Mouse (Mus musculus) heart, postnatal 0 days (tissue): Measurements from ENCODE around the gene Tef.

Experiments
- CTCF ChIP-seq: IDR thresholded peaks from 2 replicates; pipeline ENCODE4 v1.5.1; 2016; ENCODE audit warnings: antibody characterized with exemption, control low read depth, low read depth
- EP300 ChIP-seq: IDR thresholded peaks from 2 replicates; pipeline ENCODE4 v1.6.1; 2016; ENCODE audit warnings: antibody characterized with exemption, low read depth

DNA sequence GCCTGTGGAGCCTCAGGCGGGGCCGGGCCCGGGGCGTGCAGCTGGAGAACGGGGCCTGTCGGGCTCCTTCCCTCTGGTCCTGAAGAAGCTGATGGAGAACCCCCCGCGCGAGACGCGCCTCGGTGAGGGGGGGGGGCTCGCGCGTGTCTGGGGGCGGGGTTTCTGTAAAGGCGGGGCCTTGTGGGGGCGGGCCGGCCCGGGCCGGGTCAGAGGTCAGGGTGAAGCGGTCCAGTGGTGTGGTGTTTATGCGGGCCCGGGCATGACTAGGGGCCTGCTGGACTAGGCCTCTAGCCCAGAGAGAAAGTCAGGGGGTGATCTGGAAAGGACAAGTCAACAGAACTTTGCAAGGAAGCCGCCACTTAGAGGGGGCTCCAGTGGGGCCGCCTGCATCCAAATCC is 9.4 kb downstream of the Tef start:
- TF ChIP-seq CTCF (no peak), EP300 (no peak; the same call in 1 of the 2 replicates)
